Mouse (Mus musculus): Measurements from ENCODE around the gene Kcnc1. TPM values are rescaled to one million over a fixed set of nuclear protein-coding genes. Genes with fewer than 3 reads are reported as not detected.

The Kcnc1 gene
- polyA plus RNA-seq, 1 experiment from 2014 or later: 0.06 TPM

GRCm38 (mm10) chr7:46487354-46487753 lies 91.1 kb downstream of the Kcnc1 start:
- no peaks in the 10 kb centered on the region for H3K9me3 ChIP-seq (replicated peaks; ENCODE audit: control insufficient read depth, low read length)
- no peak for ATAC-seq (ENCODE audit: low read depth)
- no peak overlapping the region for H3K4me3 ChIP-seq (ENCODE audit: low read depth, low read length)
- H3K4me2 ChIP-seq (ENCODE audit: low read depth, low read length): no peak overlapping the region
- no peaks in the 10 kb centered on the region for H3K4me1 ChIP-seq (ENCODE audit: control insufficient read depth, low read depth, low read length)
- WGBS (ENCODE audit: insufficient replicate concordance): 61% methylated on average over 4 of the region's 4 CpGs
- no peak overlapping the region for H3K9ac ChIP-seq (ENCODE audit: low read depth, low read length)
- H3K36me3 ChIP-seq (ENCODE audit: control insufficient read depth, insufficient read depth): no peaks in the 10 kb centered on the region
- no peak overlapping the region for H3K27ac ChIP-seq (ENCODE audit: low read length)
- H3K27me3 ChIP-seq (ENCODE audit: control insufficient read depth, insufficient read depth, low read depth, low read length): no peaks in the 10 kb centered on the region

Other genes starting within 250 kb of the Kcnc1 start
- gene Abcc8, start 216.5 kb upstream of the Kcnc1 start, polyA plus RNA-seq (2015; fragmentation: Nextera tagmentation; extraction: Ambion mirVana): 0.11 and 0.31 TPM in 2 replicates
- 0.63 TPM in 1 of 2 replicates, not detected in the other for gene Ush1c, start 158.0 kb upstream of the Kcnc1 start, polyA plus RNA-seq (2015; fragmentation: Nextera tagmentation; extraction: Ambion mirVana)
- not detected in 2 replicates for gene Otog, start 155.5 kb upstream of the Kcnc1 start, polyA plus RNA-seq (2015; fragmentation: Nextera tagmentation; extraction: Ambion mirVana)
- gene Myod1, start 20.0 kb upstream of the Kcnc1 start, polyA plus RNA-seq (2015; fragmentation: Nextera tagmentation; extraction: Ambion mirVana): 0.29 and 0.76 TPM in 2 replicates
- 4.8 and 4.9 TPM in 2 replicates for gene Sergef, start 243.3 kb downstream of the Kcnc1 start, polyA plus RNA-seq (2015; fragmentation: Nextera tagmentation; extraction: Ambion mirVana)

Measured in liver, embryonic 16.5 days (tissue).